Mouse (Mus musculus) large intestine, adult 2 months (tissue): ENCODE data around the gene Mboat7. TPM values are rescaled to one million over a fixed set of nuclear protein-coding genes. Genes with fewer than 3 reads are reported as not detected.

Experiments
- DNase-seq: peaks from one replicate; pipeline ENCODE4 v3.0.0-alpha.2; 2012; ENCODE audit warnings: low read depth, low spot score
- WGBS: fragments of 180-500 bp; shearing (Covaris S2); methylation state at CpG from one replicate; pipeline ENCODE4 v1.1.7; 2018; 5-methylcytosine and 5-hydroxymethylcytosine counted together
- polyA plus RNA-seq: library from polyadenylated mRNA; depleted of rRNA; stranded (reverse); fragments of >200 nt; gene quantifications from 2 replicates; pipeline ENCODE4 v1.2.3, GENCODE M21; 2012; rRNA removed

Mboat7 gene
- polyA plus RNA-seq, 1 experiment, result 41.4 TPM

- 1% methylated on average over 56 of the region's 58 CpGs for WGBS
- DNase-seq, result no peak
Observed at GRCm38 (mm10) chr7:3645488-3646025, 47.8 kb downstream of the Mboat7 start.

- WGBS, result under 1% methylated on average over 56 of the region's 58 CpGs
Observed at GRCm38 (mm10) chr7:3644672-3645487, 48.4 kb downstream of the Mboat7 start, which contains the start of gene Cnot3. Gene Cnot3, plus strand, starts transcription at chr7:3645268.

GRCm38 (mm10) chr7:3644348-3644671 is 49.0 kb downstream of the Mboat7 start:
- WGBS, result 1% methylated on average over 11 of the region's 11 CpGs
- no peak for DNase-seq

More at GRCm38 (mm10) chr7:3644672-3645487, 48.4 kb downstream of the Mboat7 start, which contains the start of gene Cnot3:
- peak; percentile 98 for DNase-seq

- DNase-seq, result no peak
- 14% methylated on average over 9 of the region's 9 CpGs for whole genome bisulfite sequencing
Observed at GRCm38 (mm10) chr7:3643843-3644242, 49.5 kb downstream of the Mboat7 start.

GRCm38 (mm10) chr7:3643412-3643811 is 49.9 kb downstream of the Mboat7 start:
- no peak for DNase-seq
- 55% methylated on average over 5 of the region's 5 CpGs for WGBS

- WGBS, result 40% methylated on average over 3 of the region's 3 CpGs
- no peak for DNase-seq
Observed at GRCm38 (mm10) chr7:3630478-3630815, 62.9 kb downstream of the Mboat7 start.

- under 1% methylated on average over 47 of the region's 47 CpGs for WGBS
Observed at GRCm38 (mm10) chr7:3629543-3630477, 63.5 kb downstream of the Mboat7 start, which contains the start of the genes Tfpt and Prpf31. Gene Tfpt, minus strand, starts transcription at chr7:3629929. Gene Prpf31, plus strand, starts transcription at chr7:3629985.

GRCm38 (mm10) chr7:3629030-3629429 is 64.3 kb downstream of the Mboat7 start:
- DNase-seq, result no peak
- WGBS, result 29% methylated on average over 4 of the region's 4 CpGs

More at GRCm38 (mm10) chr7:3629543-3630477, 63.5 kb downstream of the Mboat7 start, which contains the start of the genes Tfpt and Prpf31:
- DNase-seq, result peak; percentile 94

Other genes with a start within 250 kb of the Mboat7 start
- 0.14 and 0.22 TPM in 2 replicates for gene Tarm1, start 190.9 kb downstream of the Mboat7 start, polyA plus RNA-seq
- gene Oscar, start 77.4 kb downstream of the Mboat7 start, polyA plus RNA-seq, result 0.05 and 0.24 TPM in 2 replicates
- 386 and 407 TPM in 2 replicates for gene Ndufa3, start 76.2 kb downstream of the Mboat7 start, polyA plus RNA-seq
- 7.8 and 9.0 TPM in 2 replicates for gene Tfpt, start 63.6 kb downstream of the Mboat7 start, polyA plus RNA-seq
- gene Prpf31, start 63.5 kb downstream of the Mboat7 start, polyA plus RNA-seq, result 27.6 and 28.5 TPM in 2 replicates
- gene Cnot3, start 48.3 kb downstream of the Mboat7 start, polyA plus RNA-seq, result 63.0 and 68.0 TPM in 2 replicates
- 6.5 and 7.4 TPM in 2 replicates for gene Leng1, start 27.7 kb downstream of the Mboat7 start, polyA plus RNA-seq
- gene Tmc4, start 16.0 kb downstream of the Mboat7 start, polyA plus RNA-seq, result 223 and 306 TPM in 2 replicates
- gene Tsen34, start 660 bp downstream of the Mboat7 start, polyA plus RNA-seq, result 71.6 and 77.5 TPM in 2 replicates
- 1,977 and 2,102 TPM in 2 replicates for gene Rps9, start 10.5 kb upstream of the Mboat7 start, polyA plus RNA-seq
- 6.8 and 12.0 TPM in 2 replicates for gene Pirb, start 26.9 kb upstream of the Mboat7 start, polyA plus RNA-seq
- 0.14 and 0.26 TPM in 2 replicates for gene Gm15448, start 132.2 kb upstream of the Mboat7 start, polyA plus RNA-seq
- 0.48 and 0.51 TPM in 2 replicates for gene Pira2, start 151.5 kb upstream of the Mboat7 start, polyA plus RNA-seq
- 0.20 and 0.44 TPM in 2 replicates for gene Gm14548, start 204.6 kb upstream of the Mboat7 start, polyA plus RNA-seq
- 0.32 and 0.49 TPM in 2 replicates for gene Lilra6, start 222.0 kb upstream of the Mboat7 start, polyA plus RNA-seq